Comparison of ENCODE assay signal across 8 mouse cellular contexts in genomic region chr11:97661648-97662133, GRCm38 (mm10). TPM values are rescaled to one million over a fixed set of nuclear protein-coding genes. Genes with fewer than 3 reads are reported as not detected.
DNase-seq lines count a peak whose midpoint lies in the region; ATAC-seq and TF ChIP-seq lines count a peak whose summit lies in the region.

No protein-coding gene starts in this region.

- peaks cover 15% of the 10 kb centered on the region for H3K36me3 ChIP-seq in forebrain, embryonic 13.5 days (ENCODE audit: poor library complexity, severe bottlenecking)
- H3K36me3 ChIP-seq in hindbrain, postnatal 0 days (ENCODE audit: insufficient read depth, low read length): no peaks in the 10 kb centered on the region; the same call in 1 of the 2 replicates
- H3K36me3 ChIP-seq in liver, embryonic 15.5 days (replicated peaks): no peaks in the 10 kb centered on the region
- peaks cover 6% of the 10 kb centered on the region for H3K36me3 ChIP-seq in neural tube, embryonic 15.5 days

- peak; percentile 38 to 44 for DNase-seq in CD8-positive naive resting alpha-beta T cell, adult 2 months (ENCODE audit: low read depth in 2 of 2, low spot score in 2 of 2)
- peak; percentile 99 for DNase-seq in ZHBTc4 (ENCODE audit: low read depth, low spot score)
- DNase-seq in hindbrain, postnatal 0 days (ENCODE audit: low spot score): no peak

- 1% methylated on average over 20 of the region's 20 CpGs for WGBS in forebrain, embryonic 13.5 days
- WGBS in hindbrain, postnatal 0 days: under 1% methylated on average over 20 of the region's 20 CpGs
- 2% methylated on average over 20 of the region's 20 CpGs for WGBS in liver, embryonic 15.5 days (ENCODE audit: insufficient replicate concordance)
- WGBS in neural tube, embryonic 15.5 days: under 1% methylated on average over 20 of the region's 20 CpGs

- H3K27ac ChIP-seq in forebrain, embryonic 13.5 days: no peak overlapping the region
- H3K27ac ChIP-seq in hindbrain, postnatal 0 days: no peak overlapping the region
- no peak overlapping the region for H3K27ac ChIP-seq in liver, embryonic 15.5 days (replicated peaks)
- H3K27ac ChIP-seq in neural tube, embryonic 15.5 days (replicated peaks): no peak overlapping the region

- H3K9ac ChIP-seq in forebrain, embryonic 13.5 days: peak overlapping the region; percentile 27; the same call in 1 of the 2 replicates
- no peak overlapping the region for H3K9ac ChIP-seq in hindbrain, postnatal 0 days (replicated peaks; ENCODE audit: low read length)
- no peak overlapping the region for H3K9ac ChIP-seq in liver, embryonic 15.5 days
- H3K9ac ChIP-seq in neural tube, embryonic 15.5 days (replicated peaks): no peak overlapping the region

- peak overlapping the region; percentile 90 for H3K4me3 ChIP-seq in forebrain, embryonic 13.5 days
- H3K4me3 ChIP-seq in hindbrain, postnatal 0 days (ENCODE audit: low read length): peak overlapping the region; percentile 25
- peak overlapping the region; percentile 60 for H3K4me3 ChIP-seq in liver, embryonic 15.5 days (replicated peaks)
- H3K4me3 ChIP-seq in neural tube, embryonic 15.5 days (replicated peaks): peak overlapping the region; percentile 82

- H3K27me3 ChIP-seq in forebrain, embryonic 13.5 days: peaks cover 22% of the 10 kb centered on the region
- peaks cover 9% of the 10 kb centered on the region; the same call in 1 of the 2 replicates for H3K27me3 ChIP-seq in hindbrain, postnatal 0 days (ENCODE audit: insufficient read depth, low read length)
- H3K27me3 ChIP-seq in liver, embryonic 15.5 days: peaks cover 83% of the 10 kb centered on the region
- H3K27me3 ChIP-seq in neural tube, embryonic 15.5 days (replicated peaks): peaks cover 19% of the 10 kb centered on the region

- no peaks in the 10 kb centered on the region for H3K9me3 ChIP-seq in forebrain, embryonic 13.5 days (replicated peaks)
- no peaks in the 10 kb centered on the region for H3K9me3 ChIP-seq in hindbrain, postnatal 0 days (ENCODE audit: low read length)
- no peaks in the 10 kb centered on the region for H3K9me3 ChIP-seq in liver, embryonic 15.5 days (replicated peaks)
- no peaks in the 10 kb centered on the region for H3K9me3 ChIP-seq in neural tube, embryonic 15.5 days (replicated peaks)

- H3K4me1 ChIP-seq in forebrain, embryonic 13.5 days: peaks cover 48% of the 10 kb centered on the region
- peaks cover 15% of the 10 kb centered on the region; the same call in 1 of the 2 replicates for H3K4me1 ChIP-seq in hindbrain, postnatal 0 days (ENCODE audit: insufficient read depth, low read length)
- H3K4me1 ChIP-seq in liver, embryonic 15.5 days (replicated peaks): peaks cover 43% of the 10 kb centered on the region
- peaks cover 50% of the 10 kb centered on the region for H3K4me1 ChIP-seq in neural tube, embryonic 15.5 days

- H3K4me2 ChIP-seq in forebrain, embryonic 13.5 days: peak overlapping the region; percentile 82
- peak overlapping the region; percentile 92 for H3K4me2 ChIP-seq in hindbrain, postnatal 0 days (ENCODE audit: low read depth, low read length)
- peak overlapping the region; percentile 75 for H3K4me2 ChIP-seq in liver, embryonic 15.5 days
- H3K4me2 ChIP-seq in neural tube, embryonic 15.5 days: peak overlapping the region; percentile 88

- TF ChIP-seq CTCF in hindbrain, postnatal 0 days (IDR thresholded peaks at IDR 0.05; ENCODE audit: low read depth): no peak

- ATAC-seq in forebrain, embryonic 13.5 days: no peak
- no peak for ATAC-seq in hindbrain, postnatal 0 days
- ATAC-seq in liver, embryonic 15.5 days (ENCODE audit: insufficient read depth): no peak
- ATAC-seq in neural tube, embryonic 15.5 days (ENCODE audit: low FRiP score): no peak
- no peak for ATAC-seq in granulocyte monocyte progenitor cell, adult 5-6 weeks (replicated peaks; ENCODE audit: poor library complexity, severe bottlenecking)
- no peak for ATAC-seq in monocyte, adult 5-6 weeks (replicated peaks; ENCODE audit: insufficient number of reproducible peaks, low FRiP score, low TSS enrichment, poor library complexity, severe bottlenecking)

RNA-seq across cellular contexts. Expression of gene Mllt6, which starts 1.5 kb away (rescaled TPM):
- 3.2 and 3.5 TPM in 2 replicates for polyA plus RNA-seq in forebrain, embryonic 13.5 days (2015; fragmentation: Nextera tagmentation; extraction: Ambion mirVana)
- 43.9 and 60.8 TPM in 2 replicates for total RNA-seq in hindbrain, postnatal 0 days (2014; rRNA removed)
- 1.5 and 1.7 TPM in 2 replicates for polyA plus RNA-seq in hindbrain, postnatal 0 days (2015; fragmentation: Nextera tagmentation; extraction: Ambion mirVana)
- polyA plus RNA-seq in liver, embryonic 15.5 days (2015; fragmentation: Nextera tagmentation; extraction: Ambion mirVana): 0.16 and 0.20 TPM in 2 replicates
- polyA plus RNA-seq in neural tube, embryonic 15.5 days (2015; fragmentation: Nextera tagmentation; extraction: Ambion mirVana): 2.3 and 3.1 TPM in 2 replicates
- total RNA-seq in granulocyte monocyte progenitor cell, adult 5-6 weeks (2014; fragmentation: Nextera tagmentation): 5.7 and 8.5 TPM in 2 replicates
- 4.9 and 6.5 TPM in 2 replicates for total RNA-seq in granulocyte monocyte progenitor cell, adult 5-6 weeks (2017)
- 34.4 to 77.7 TPM (median 40.4 TPM) in 3 replicates for total RNA-seq in monocyte, adult 5-6 weeks (2017)

RNA-seq across cellular contexts. Expression of gene Cisd3, which starts 23.9 kb away (rescaled TPM):
- polyA plus RNA-seq in forebrain, embryonic 13.5 days (2015; fragmentation: Nextera tagmentation; extraction: Ambion mirVana): 12.8 and 17.3 TPM in 2 replicates
- 21.2 and 24.0 TPM in 2 replicates for total RNA-seq in hindbrain, postnatal 0 days (2014; rRNA removed)
- 47.6 and 52.0 TPM in 2 replicates for polyA plus RNA-seq in hindbrain, postnatal 0 days (2015; fragmentation: Nextera tagmentation; extraction: Ambion mirVana)
- 11.4 and 12.3 TPM in 2 replicates for polyA plus RNA-seq in liver, embryonic 15.5 days (2015; fragmentation: Nextera tagmentation; extraction: Ambion mirVana)
- polyA plus RNA-seq in neural tube, embryonic 15.5 days (2015; fragmentation: Nextera tagmentation; extraction: Ambion mirVana): 46.9 and 50.1 TPM in 2 replicates
- 48.1 and 62.9 TPM in 2 replicates for total RNA-seq in granulocyte monocyte progenitor cell, adult 5-6 weeks (2014; fragmentation: Nextera tagmentation)
- total RNA-seq in granulocyte monocyte progenitor cell, adult 5-6 weeks (2017): 0.82 and 6.5 TPM in 2 replicates
- total RNA-seq in monocyte, adult 5-6 weeks (2017): 5.8 to 19.1 TPM (median 6.2 TPM) in 3 replicates

RNA-seq across cellular contexts. Expression of gene Epop, which starts 32.2 kb away (rescaled TPM):
- polyA plus RNA-seq in forebrain, embryonic 13.5 days (2015; fragmentation: Nextera tagmentation; extraction: Ambion mirVana): 3.5 and 3.9 TPM in 2 replicates
- 11.0 and 12.0 TPM in 2 replicates for total RNA-seq in hindbrain, postnatal 0 days (2014; rRNA removed)
- polyA plus RNA-seq in hindbrain, postnatal 0 days (2015; fragmentation: Nextera tagmentation; extraction: Ambion mirVana): 2.3 and 2.4 TPM in 2 replicates
- 0.39 and 0.40 TPM in 2 replicates for polyA plus RNA-seq in liver, embryonic 15.5 days (2015; fragmentation: Nextera tagmentation; extraction: Ambion mirVana)
- 2.1 TPM in 2 replicates for polyA plus RNA-seq in neural tube, embryonic 15.5 days (2015; fragmentation: Nextera tagmentation; extraction: Ambion mirVana)
- total RNA-seq in granulocyte monocyte progenitor cell, adult 5-6 weeks (2014; fragmentation: Nextera tagmentation): 7.5 and 8.1 TPM in 2 replicates
- total RNA-seq in granulocyte monocyte progenitor cell, adult 5-6 weeks (2017): 1.6 and 2.5 TPM in 2 replicates
- 0.75 to 1.8 TPM (median 0.95 TPM) in 3 replicates for total RNA-seq in monocyte, adult 5-6 weeks (2017)

RNA-seq across cellular contexts. Expression of gene Pcgf2, which starts 38.6 kb away (rescaled TPM):
- polyA plus RNA-seq in forebrain, embryonic 13.5 days (2015; fragmentation: Nextera tagmentation; extraction: Ambion mirVana): 21.5 and 22.9 TPM in 2 replicates
- 11.3 and 18.0 TPM in 2 replicates for total RNA-seq in hindbrain, postnatal 0 days (2014; rRNA removed)
- 13.3 and 14.8 TPM in 2 replicates for polyA plus RNA-seq in hindbrain, postnatal 0 days (2015; fragmentation: Nextera tagmentation; extraction: Ambion mirVana)
- 1.4 and 2.7 TPM in 2 replicates for polyA plus RNA-seq in liver, embryonic 15.5 days (2015; fragmentation: Nextera tagmentation; extraction: Ambion mirVana)
- 17.6 and 17.7 TPM in 2 replicates for polyA plus RNA-seq in neural tube, embryonic 15.5 days (2015; fragmentation: Nextera tagmentation; extraction: Ambion mirVana)
- total RNA-seq in granulocyte monocyte progenitor cell, adult 5-6 weeks (2014; fragmentation: Nextera tagmentation): 6.3 and 14.3 TPM in 2 replicates
- 1.8 and 2.8 TPM in 2 replicates for total RNA-seq in granulocyte monocyte progenitor cell, adult 5-6 weeks (2017)
- 0.85 to 4.5 TPM in 2 of 3 replicates, not detected in the other for total RNA-seq in monocyte, adult 5-6 weeks (2017)

RNA-seq across cellular contexts. Expression of gene Psmb3, which starts 41.5 kb away (rescaled TPM):
- polyA plus RNA-seq in forebrain, embryonic 13.5 days (2015; fragmentation: Nextera tagmentation; extraction: Ambion mirVana): 559 and 571 TPM in 2 replicates
- total RNA-seq in hindbrain, postnatal 0 days (2014; rRNA removed): 453 and 498 TPM in 2 replicates
- 499 and 523 TPM in 2 replicates for polyA plus RNA-seq in hindbrain, postnatal 0 days (2015; fragmentation: Nextera tagmentation; extraction: Ambion mirVana)
- 236 and 247 TPM in 2 replicates for polyA plus RNA-seq in liver, embryonic 15.5 days (2015; fragmentation: Nextera tagmentation; extraction: Ambion mirVana)
- 458 and 459 TPM in 2 replicates for polyA plus RNA-seq in neural tube, embryonic 15.5 days (2015; fragmentation: Nextera tagmentation; extraction: Ambion mirVana)
- total RNA-seq in granulocyte monocyte progenitor cell, adult 5-6 weeks (2014; fragmentation: Nextera tagmentation): 181 and 283 TPM in 2 replicates
- 168 and 196 TPM in 2 replicates for total RNA-seq in granulocyte monocyte progenitor cell, adult 5-6 weeks (2017)
- 137 to 160 TPM (median 146 TPM) in 3 replicates for total RNA-seq in monocyte, adult 5-6 weeks (2017)

Comparison
In these comparisons a context has a peak if more than half of its experiments do, and no peak if none do; other contexts are left out.
1. H3K4me3 ChIP-seq: peak in every context shown above with its lines; median percentile 90 in forebrain, embryonic 13.5 days; 82 in neural tube, embryonic 15.5 days; 60 in liver, embryonic 15.5 days; 25 in hindbrain, postnatal 0 days.